Mouse (Mus musculus) liver, postnatal 0 days (tissue): ENCODE measurements at regions not wholly inside any gene's neighbourhood (a gene's known extent, or its start where the extent isn't known, plus 50 kb on each side); places are given as distances from the start of the nearest gene placed in this dataset.

Source experiments
- CTCF ChIP-seq: sonication (generic); IDR thresholded peaks from 2 replicates; pipeline ENCODE4 v1.5.1; 2016; ENCODE audit warnings: antibody characterized with exemption, low read depth
- EP300 ChIP-seq: IDR thresholded peaks from 2 replicates; pipeline ENCODE4 v1.6.1; 2016; ENCODE audit warnings: antibody characterized with exemption, low read depth, mild to moderate bottlenecking

- no peak for TF ChIP-seq CTCF
- TF ChIP-seq EP300, result no peak
These were observed 68.7 kb upstream of the Grin3a start for GRCm38 (mm10) chr4:49914221-49914620.
